Mouse (Mus musculus) hindbrain, embryonic 12.5 days (tissue): Measurements from ENCODE around the gene Mfsd2b. TPM values are rescaled to one million over a fixed set of nuclear protein-coding genes. Genes with fewer than 3 reads are reported as not detected.

Source experiments
- ATAC-seq: fragments of 200-750 bp; cut with Nextera tagmentation; 2 replicates; pipeline ENCODE4 v1.8.0; 2017; ENCODE audit warnings: moderate TSS enrichment; ENCODE audit not compliant: low FRiP score
- H3K27ac ChIP-seq: fragments of 300-500 bp; sonication (generic); 2 replicates; pipeline ENCODE4 v1.5.1; 2016; ENCODE audit warnings: mild to moderate bottlenecking
- H3K27me3 ChIP-seq: fragments of 300-500 bp; sonication (generic); 2 replicates; pipeline ENCODE4 v1.6.1; 2016; ENCODE audit warnings: mild to moderate bottlenecking
- H3K36me3 ChIP-seq: fragments of 300-500 bp; sonication (generic); 2 replicates; pipeline ENCODE4 v1.6.1; 2016; ENCODE audit warnings: mild to moderate bottlenecking
- H3K4me1 ChIP-seq: fragments of 300-500 bp; sonication (generic); 2 replicates; pipeline ENCODE4 v1.6.1; 2016
- H3K4me2 ChIP-seq: fragments of 300-500 bp; sonication (generic); replicated peaks from 2 replicates; pipeline ENCODE4 v1.6.1; 2016; ENCODE audit warnings: mild to moderate bottlenecking
- H3K4me3 ChIP-seq: fragments of 300-500 bp; sonication (generic); 2 replicates; pipeline ENCODE4 v1.5.1; 2016; ENCODE audit warnings: mild to moderate bottlenecking
- H3K9ac ChIP-seq: fragments of 300-500 bp; sonication (generic); 2 replicates; pipeline ENCODE4 v1.6.1; 2016; ENCODE audit warnings: mild to moderate bottlenecking, moderate library complexity
- H3K9me3 ChIP-seq: fragments of 300-500 bp; sonication (generic); replicated peaks from 2 replicates; pipeline ENCODE4 v1.6.1; 2016; ENCODE audit warnings: mild to moderate bottlenecking
- WGBS: fragments of 180-500 bp; shearing (Covaris S2); methylation state at CpG from one replicate; pipeline ENCODE4 v1.1.7; 2016; 5-methylcytosine and 5-hydroxymethylcytosine counted together
- polyA plus RNA-seq: library from polyadenylated mRNA; unstranded; fragments of >200 nt; fragmentation: Nextera tagmentation; extraction: Ambion mirVana; gene quantifications from 2 replicates; pipeline ENCODE4 v1.2.1, GENCODE M21; 2016

The Mfsd2b gene
- polyA plus RNA-seq, 1 experiment from 2014 or later = 3.4 TPM

GRCm38 (mm10) chr12:4871260-4871659 lies 2.9 kb downstream of the Mfsd2b start:
- H3K36me3 ChIP-seq = no peaks in the 10 kb centered on the region
- H3K9me3 ChIP-seq = no peaks in the 10 kb centered on the region
- H3K4me2 ChIP-seq = no peak overlapping the region
- WGBS = 88% methylated on average over 5 of the region's 5 CpGs
- no peak overlapping the region for H3K27ac ChIP-seq
- no peak for ATAC-seq
- H3K4me1 ChIP-seq = peaks cover 5% of the 10 kb centered on the region
- no peak overlapping the region for H3K9ac ChIP-seq
- H3K27me3 ChIP-seq = no peaks in the 10 kb centered on the region
- no peak overlapping the region for H3K4me3 ChIP-seq

GRCm38 (mm10) chr12:4868924-4869323 lies 5.2 kb downstream of the Mfsd2b start:
- H3K9ac ChIP-seq = no peak overlapping the region
- WGBS = 79% methylated on average over 8 of the region's 8 CpGs

GRCm38 (mm10) chr12:4864338-4864690 lies 9.8 kb downstream of the Mfsd2b start:
- WGBS = 73% methylated on average over 4 of the region's 4 CpGs
- no peak overlapping the region for H3K4me2 ChIP-seq
- ATAC-seq = 0 out of 2 replicates have a peak, but pooled peaks have one; percentile 9
- H3K9me3 ChIP-seq = no peaks in the 10 kb centered on the region
- H3K27ac ChIP-seq = peak overlapping the region; percentile 44
- no peaks in the 10 kb centered on the region for H3K36me3 ChIP-seq
- H3K9ac ChIP-seq = no peak overlapping the region
- peaks cover 13% of the 10 kb centered on the region for H3K4me1 ChIP-seq
- H3K27me3 ChIP-seq = no peaks in the 10 kb centered on the region
- H3K4me3 ChIP-seq = no peak overlapping the region

More at GRCm38 (mm10) chr12:4868924-4869323, 5.2 kb downstream of the Mfsd2b start:
- H3K4me3 ChIP-seq = no peak overlapping the region
- peaks cover 8% of the 10 kb centered on the region for H3K4me1 ChIP-seq
- H3K27ac ChIP-seq = no peak overlapping the region
- no peaks in the 10 kb centered on the region for H3K27me3 ChIP-seq
- H3K36me3 ChIP-seq = no peaks in the 10 kb centered on the region
- ATAC-seq = no peak
- no peaks in the 10 kb centered on the region for H3K9me3 ChIP-seq
- no peak overlapping the region for H3K4me2 ChIP-seq

- H3K4me2 ChIP-seq = no peak overlapping the region
- H3K4me3 ChIP-seq = no peak overlapping the region
- H3K9ac ChIP-seq = no peak overlapping the region
- ATAC-seq = no peak
- H3K27ac ChIP-seq = peak overlapping the region; percentile 44
- no peaks in the 10 kb centered on the region for H3K9me3 ChIP-seq
- no peaks in the 10 kb centered on the region for H3K27me3 ChIP-seq
- 81% methylated on average over 4 of the region's 4 CpGs for WGBS
- peaks cover 14% of the 10 kb centered on the region for H3K4me1 ChIP-seq
- H3K36me3 ChIP-seq = no peaks in the 10 kb centered on the region
Measured at GRCm38 (mm10) chr12:4863654-4864337, 10.4 kb downstream of the Mfsd2b start.

GRCm38 (mm10) chr12:4862672-4863071 lies 11.5 kb downstream of the Mfsd2b start:
- no peak overlapping the region for H3K4me2 ChIP-seq
- no peak overlapping the region for H3K4me3 ChIP-seq
- H3K27me3 ChIP-seq = no peaks in the 10 kb centered on the region
- H3K9ac ChIP-seq = no peak overlapping the region
- 0 out of 2 replicates have a peak, but pooled peaks cover 3% of the 10 kb centered on the region for H3K36me3 ChIP-seq
- H3K4me1 ChIP-seq = peaks cover 14% of the 10 kb centered on the region
- H3K9me3 ChIP-seq = no peaks in the 10 kb centered on the region
- 89% methylated on average over 4 of the region's 4 CpGs for WGBS
- no peak for ATAC-seq
- H3K27ac ChIP-seq = no peak overlapping the region

- ATAC-seq = peak; percentile 85
- 33% methylated on average over 11 of the region's 11 CpGs for WGBS
Measured at GRCm38 (mm10) chr12:4859241-4859914, 14.8 kb downstream of the Mfsd2b start.

GRCm38 (mm10) chr12:4856834-4857233 lies 17.3 kb downstream of the Mfsd2b start:
- Histone ChIP-seq H3K27me3 (no peaks in the 10 kb centered on the region), H3K4me3 (no peak overlapping the region), H3K36me3 (peaks cover 19% of the 10 kb centered on the region; the same call in 1 of the 2 replicates), H3K4me1 (peaks cover 7% of the 10 kb centered on the region), H3K27ac (no peak overlapping the region), H3K9me3 (no peaks in the 10 kb centered on the region), H3K4me2 (no peak overlapping the region), H3K9ac (no peak overlapping the region)
- ATAC-seq = no peak
- WGBS = 96% methylated on average over 2 of the region's 2 CpGs

More at GRCm38 (mm10) chr12:4859241-4859914, 14.8 kb downstream of the Mfsd2b start:
- Histone ChIP-seq H3K36me3 (peaks cover 17% of the 10 kb centered on the region; the same call in 1 of the 2 replicates), H3K4me1 (peaks cover 11% of the 10 kb centered on the region), H3K9ac (no peak overlapping the region), H3K4me3 (no peak overlapping the region), H3K4me2 (no peak overlapping the region), H3K27ac (peak overlapping the region; percentile 74), H3K9me3 (no peaks in the 10 kb centered on the region), H3K27me3 (no peaks in the 10 kb centered on the region)

- Histone ChIP-seq H3K4me1 (peaks cover 7% of the 10 kb centered on the region), H3K27ac (no peak overlapping the region), H3K27me3 (no peaks in the 10 kb centered on the region), H3K36me3 (peaks cover 23% of the 10 kb centered on the region; the same call in 1 of the 2 replicates), H3K4me3 (no peak overlapping the region), H3K9me3 (no peaks in the 10 kb centered on the region), H3K4me2 (no peak overlapping the region), H3K9ac (no peak overlapping the region)
- ATAC-seq = no peak
- WGBS = 98% methylated on average over 5 of the region's 5 CpGs
Measured at GRCm38 (mm10) chr12:4856160-4856559, 18.0 kb downstream of the Mfsd2b start.

GRCm38 (mm10) chr12:4843741-4844140 lies 30.4 kb downstream of the Mfsd2b start:
- H3K4me3 ChIP-seq = peak overlapping the region; percentile 60
- H3K4me1 ChIP-seq = peaks cover 18% of the 10 kb centered on the region
- H3K36me3 ChIP-seq = 0 out of 2 replicates have a peak, but pooled peaks cover under 1% of the 10 kb centered on the region
- no peaks in the 10 kb centered on the region for H3K9me3 ChIP-seq
- peak overlapping the region; percentile 78 for H3K4me2 ChIP-seq
- ATAC-seq = peak; percentile 27
- peak overlapping the region; percentile 68 for H3K9ac ChIP-seq
- no peak overlapping the region for H3K27ac ChIP-seq
- H3K27me3 ChIP-seq = peaks cover 25% of the 10 kb centered on the region
- 1% methylated on average over 12 of the region's 12 CpGs for WGBS

GRCm38 (mm10) chr12:4842890-4843597 lies 31.1 kb downstream of the Mfsd2b start, which contains the start of gene Wdcp:
Gene Wdcp, plus strand, starts transcription at chr12:4843303.
- ATAC-seq = peak; percentile 91
- Histone ChIP-seq H3K9ac (peak within 1 kb of the TSS; percentile 68), H3K4me3 (peak within 1 kb of the TSS; percentile 60), H3K4me1 (peaks cover 18% of the 10 kb centered on the region), H3K4me2 (peak within 1 kb of the TSS; percentile 78), H3K9me3 (no peaks in the 10 kb centered on the region), H3K27ac (no peak within 1 kb of the TSS), H3K27me3 (peaks cover 25% of the 10 kb centered on the region), H3K36me3 (no peaks in the 10 kb centered on the region)
- WGBS = under 1% methylated on average over 30 of the region's 30 CpGs

GRCm38 (mm10) chr12:4842456-4842855 lies 31.7 kb downstream of the Mfsd2b start:
- no peak overlapping the region for H3K9ac ChIP-seq
- no peaks in the 10 kb centered on the region for H3K9me3 ChIP-seq
- 89% methylated on average over 8 of the region's 8 CpGs for WGBS
- H3K4me2 ChIP-seq = no peak overlapping the region
- no peak for ATAC-seq
- no peak overlapping the region for H3K27ac ChIP-seq
- H3K36me3 ChIP-seq = no peaks in the 10 kb centered on the region
- peaks cover 18% of the 10 kb centered on the region for H3K4me1 ChIP-seq
- peaks cover 25% of the 10 kb centered on the region for H3K27me3 ChIP-seq
- H3K4me3 ChIP-seq = no peak overlapping the region

- peaks cover 18% of the 10 kb centered on the region for H3K4me1 ChIP-seq
- peak within 1 kb of the TSS; percentile 79 for H3K4me3 ChIP-seq
- H3K9ac ChIP-seq = peak within 1 kb of the TSS; percentile 78
- WGBS = under 1% methylated on average over 37 of the region's 37 CpGs
- H3K27ac ChIP-seq = no peak within 1 kb of the TSS
- no peaks in the 10 kb centered on the region for H3K9me3 ChIP-seq
- ATAC-seq = peak; percentile 60
- H3K4me2 ChIP-seq = peak within 1 kb of the TSS; percentile 92
- peaks cover 25% of the 10 kb centered on the region for H3K27me3 ChIP-seq
- no peaks in the 10 kb centered on the region for H3K36me3 ChIP-seq
Measured at GRCm38 (mm10) chr12:4841392-4841887, 32.7 kb downstream of the Mfsd2b start, which contains the start of gene Fkbp1b. Gene Fkbp1b, minus strand, starts transcription at chr12:4841591.
